Mouse (Mus musculus) layer of hippocampus, postnatal 14 days (tissue): ENCODE measurements at regions not wholly inside any gene's neighbourhood (a gene's known extent, or its start where the extent isn't known, plus 50 kb on each side); places are given as distances from the start of the nearest gene placed in this dataset.
A peak's percentile ranks its signal among the peaks of the same experiment; 100 is the strongest.

ENCODE experiments used
- DNase-seq, 2 experiments: peaks; one replicate each; pipeline ENCODE4 v3.0.0; 2021 to 2022; ENCODE audit warnings: low spot score in 2 of 2, mixed read lengths in 1 of 2

- DNase-seq: no peak
Measured at GRCm38 (mm10) chr6:99786977-99787376, 60.8 kb upstream of the Prok2 start.

GRCm38 (mm10) chr6:99785212-99785611, 59.0 kb upstream of the Prok2 start:
- no peak for DNase-seq

GRCm38 (mm10) chr6:99784804-99785203, 58.6 kb upstream of the Prok2 start:
- DNase-seq: no peak

- peak in 1 of 2 experiments; percentile 46 for DNase-seq
Measured at GRCm38 (mm10) chr6:99784285-99784684, 58.1 kb upstream of the Prok2 start.

GRCm38 (mm10) chr6:99782996-99783395, 56.8 kb upstream of the Prok2 start:
- no peak for DNase-seq
